Mouse (Mus musculus): Measurements from ENCODE around the gene Zfp975.
"Not testable (repeated sequence)": the region's sequence is repeated elsewhere in the genome, so short reads cannot be mapped to it uniquely, and the experiment has no call there.

DNA sequence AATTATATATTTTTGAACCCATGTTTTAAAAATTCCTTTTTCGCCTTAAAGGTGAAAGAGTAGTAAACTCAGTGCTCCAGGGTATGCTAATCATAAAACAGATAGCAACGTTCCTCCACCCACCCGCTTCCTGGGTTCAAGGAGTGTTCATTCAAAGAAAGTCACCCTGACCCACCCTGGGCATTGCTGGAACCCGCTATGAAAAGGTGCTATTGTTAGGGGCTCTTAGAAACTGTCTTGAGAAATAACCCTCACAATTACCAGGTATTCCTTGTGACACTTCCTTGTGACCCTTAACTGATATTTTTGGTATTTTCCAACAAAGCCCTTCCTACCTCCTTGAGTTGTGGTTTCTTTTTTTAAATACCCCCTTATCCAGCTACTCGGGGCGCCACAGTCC, 12.5 kb downstream of the Zfp975 start:
- TF ChIP-seq POLR2A (IDR thresholded peaks at IDR 0.05; ENCODE audit: borderline replicate concordance, control insufficient read depth, low read depth, low read length); CTCF (IDR thresholded peaks at IDR 0.05; ENCODE audit: control insufficient read depth, insufficient read depth, low read length): not testable (repeated sequence)
